Mouse (Mus musculus) forebrain, embryonic 15.5 days (tissue): ENCODE measurements around the gene Gm11939. TPM values are rescaled to one million over a fixed set of nuclear protein-coding genes. Genes with fewer than 3 reads are reported as not detected.

Experiments used
- ATAC-seq: fragments of 200-750 bp; cut with Nextera tagmentation; replicated peaks from 2 replicates; pipeline ENCODE4 v1.8.0; 2017; ENCODE audit warnings: mild to moderate bottlenecking, moderate TSS enrichment, moderate library complexity
- H3K27ac ChIP-seq: fragments of 300-500 bp; sonication (generic); replicated peaks from 2 replicates; pipeline ENCODE4 v1.5.1; 2015; ENCODE audit warnings: mild to moderate bottlenecking, inconsistent platforms
- H3K27me3 ChIP-seq: fragments of 300-500 bp; sonication (generic); 2 replicates; pipeline ENCODE4 v1.6.1; 2015; ENCODE audit warnings: inconsistent platforms
- H3K36me3 ChIP-seq: fragments of 300-500 bp; sonication (generic); 2 replicates; pipeline ENCODE4 v1.6.1; 2015; ENCODE audit warnings: mild to moderate bottlenecking, inconsistent platforms
- H3K4me1 ChIP-seq: fragments of 300-500 bp; sonication (generic); 2 replicates; pipeline ENCODE4 v1.6.1; 2015; ENCODE audit warnings: inconsistent platforms
- H3K4me2 ChIP-seq: fragments of 300-500 bp; sonication (generic); replicated peaks from 2 replicates; pipeline ENCODE4 v1.6.1; 2015; ENCODE audit warnings: mild to moderate bottlenecking, inconsistent platforms
- H3K4me3 ChIP-seq: fragments of 300-500 bp; sonication (generic); 2 replicates; pipeline ENCODE4 v1.5.1; 2015; ENCODE audit warnings: mild to moderate bottlenecking, inconsistent platforms
- H3K9ac ChIP-seq: fragments of 300-500 bp; sonication (generic); replicated peaks from 2 replicates; pipeline ENCODE4 v1.6.1; 2015; ENCODE audit warnings: mild to moderate bottlenecking, inconsistent platforms
- H3K9me3 ChIP-seq: fragments of 300-500 bp; sonication (generic); 2 replicates; pipeline ENCODE4 v1.6.1; 2016; ENCODE audit warnings: inconsistent platforms
- WGBS: fragments of 180-500 bp; shearing (Covaris S2); methylation state at CpG from one replicate; pipeline ENCODE4 v1.1.7; 2015; ENCODE audit warnings: mixed read lengths; 5-methylcytosine and 5-hydroxymethylcytosine counted together
- polyA plus RNA-seq: library from polyadenylated mRNA; unstranded; fragments of >200 nt; fragmentation: Nextera tagmentation; extraction: Ambion mirVana; gene quantifications from 2 replicates; pipeline ENCODE4 v1.2.1, GENCODE M21; 2015

Gm11939 gene
- polyA plus RNA-seq, 1 experiment from 2014 or later: not detected

- Histone ChIP-seq H3K36me3 (no peaks in the 10 kb centered on the region), H3K27me3 (no peaks in the 10 kb centered on the region), H3K9ac (no peak overlapping the region), H3K27ac (no peak overlapping the region), H3K9me3 (no peaks in the 10 kb centered on the region), H3K4me1 (no peaks in the 10 kb centered on the region), H3K4me3 (no peak overlapping the region), H3K4me2 (no peak overlapping the region)
- WGBS: 83% methylated on average over 3 of the region's 3 CpGs
- ATAC-seq: no peak
These were observed 1.1 kb downstream of the Gm11939 start for GRCm38 (mm10) chr11:99557976-99558745.

GRCm38 (mm10) chr11:99556753-99557152 is 2.5 kb downstream of the Gm11939 start, which contains the start of gene Krtap3-2:
TSS of gene Krtap3-2 (minus strand) at chr11:99556853.
- Histone ChIP-seq H3K36me3 (no peaks in the 10 kb centered on the region), H3K27me3 (no peaks in the 10 kb centered on the region), H3K9me3 (no peaks in the 10 kb centered on the region), H3K27ac (no peak within 1 kb of the TSS), H3K4me2 (no peak within 1 kb of the TSS), H3K9ac (no peak within 1 kb of the TSS), H3K4me3 (no peak within 1 kb of the TSS), H3K4me1 (no peaks in the 10 kb centered on the region)
- ATAC-seq: no peak
- WGBS: 96% methylated on average over 2 of the region's 2 CpGs

DNA sequence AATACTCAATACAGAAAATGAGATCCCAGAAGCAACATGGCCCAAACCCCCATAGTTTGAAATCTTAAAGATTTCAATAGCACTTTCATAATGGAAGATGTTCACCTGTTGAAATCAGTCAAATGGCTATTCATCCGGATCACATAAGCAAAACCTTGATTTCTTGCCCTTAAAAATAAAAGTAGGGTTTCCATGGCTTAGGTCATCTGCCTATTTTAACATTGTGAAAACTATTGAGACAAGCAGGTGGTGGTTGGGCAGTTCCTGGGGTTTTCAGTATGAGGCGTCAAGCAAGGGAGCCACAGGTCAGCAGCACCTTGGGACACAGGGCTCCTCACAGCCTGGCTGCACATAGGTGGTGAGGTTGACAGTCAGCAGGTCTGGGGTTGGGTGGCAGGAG is 3.1 kb downstream of the Gm11939 start:
- Histone ChIP-seq H3K27me3 (no peaks in the 10 kb centered on the region), H3K27ac (no peak overlapping the region), H3K4me3 (no peak overlapping the region), H3K9ac (no peak overlapping the region), H3K4me1 (no peaks in the 10 kb centered on the region), H3K4me2 (no peak overlapping the region), H3K9me3 (no peaks in the 10 kb centered on the region), H3K36me3 (no peaks in the 10 kb centered on the region)
- WGBS: 90% methylated on average over 2 of the region's 2 CpGs
- ATAC-seq: no peak

DNA sequence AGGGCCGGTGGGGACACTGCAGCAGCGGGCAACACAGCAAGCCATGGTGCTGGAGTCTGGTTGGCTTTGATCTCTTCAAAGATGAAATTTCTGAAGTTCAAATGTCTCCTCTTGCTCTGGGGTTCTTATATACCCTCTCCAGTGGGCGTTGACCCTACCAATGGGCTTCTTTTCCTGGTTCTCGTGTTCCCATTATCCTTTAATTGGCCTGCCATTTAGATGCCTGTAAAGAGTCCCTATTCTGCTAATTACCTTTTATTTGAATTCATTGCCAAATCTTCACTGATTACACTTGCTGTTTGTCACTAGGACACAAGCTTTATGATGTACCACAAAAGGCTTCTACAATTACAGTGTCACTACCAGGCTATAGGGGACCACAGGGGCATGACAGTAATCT is 8.5 kb downstream of the Gm11939 start, which contains the start of gene Krtap3-3:
Krtap3-3 (minus strand) TSS at position 101 of the 400 bp plus-strand sequence.
- H3K9me3 ChIP-seq: no peaks in the 10 kb centered on the region
- ATAC-seq: no peak
- H3K4me1 ChIP-seq: no peaks in the 10 kb centered on the region
- no peak within 1 kb of the TSS for H3K9ac ChIP-seq
- H3K4me3 ChIP-seq: no peak within 1 kb of the TSS
- H3K27me3 ChIP-seq: no peaks in the 10 kb centered on the region
- H3K36me3 ChIP-seq: no peaks in the 10 kb centered on the region
- H3K27ac ChIP-seq: no peak within 1 kb of the TSS
- H3K4me2 ChIP-seq: no peak within 1 kb of the TSS
- 49% methylated on average over 4 of the region's 4 CpGs for WGBS

DNA sequence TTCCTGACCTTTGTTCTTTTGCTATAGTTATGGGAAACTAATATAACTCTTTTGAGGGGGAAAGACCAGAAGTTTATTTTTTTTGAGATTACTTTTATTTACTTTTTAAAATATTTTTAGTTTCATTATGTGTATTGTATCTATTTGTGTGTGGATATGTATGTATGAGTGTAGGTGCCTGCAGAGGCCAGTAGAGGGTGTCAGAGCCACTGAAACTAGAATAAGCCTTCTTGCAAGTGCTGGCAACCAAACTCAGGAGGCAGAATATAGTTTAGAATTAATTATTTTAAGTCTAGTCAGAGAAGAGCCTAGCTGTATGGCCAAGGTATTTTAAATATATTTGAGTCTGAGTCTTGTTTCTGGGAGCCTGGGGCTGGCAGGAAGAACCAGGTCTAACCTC is 11.4 kb downstream of the Gm11939 start:
- Histone ChIP-seq H3K4me3 (no peak overlapping the region), H3K9ac (no peak overlapping the region), H3K36me3 (no peaks in the 10 kb centered on the region), H3K4me1 (no peaks in the 10 kb centered on the region), H3K4me2 (no peak overlapping the region), H3K27ac (no peak overlapping the region), H3K27me3 (no peaks in the 10 kb centered on the region), H3K9me3 (no peaks in the 10 kb centered on the region)
- no peak for ATAC-seq

DNA sequence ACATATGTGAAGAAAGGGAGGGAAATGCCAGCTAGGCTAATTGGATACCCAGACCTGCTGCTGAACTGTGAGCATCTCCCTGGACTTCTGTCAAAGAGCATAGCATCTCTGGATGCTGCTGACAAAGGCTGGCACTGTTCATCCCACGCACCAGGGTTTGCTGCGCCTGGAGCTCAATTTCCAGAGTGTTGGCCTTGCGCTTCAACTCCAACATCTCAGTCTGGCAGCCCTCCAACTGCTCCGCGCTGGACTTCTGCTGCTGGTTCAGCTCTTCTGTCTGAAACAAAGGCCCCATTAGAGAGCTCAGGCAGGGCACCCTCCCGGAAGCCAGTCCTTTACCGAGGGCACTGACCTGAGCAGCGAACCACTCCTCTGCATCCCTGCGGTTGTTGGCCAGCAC is 19.5 kb downstream of the Gm11939 start:
- Histone ChIP-seq H3K9ac (no peak overlapping the region), H3K36me3 (no peaks in the 10 kb centered on the region), H3K27ac (no peak overlapping the region), H3K4me3 (no peak overlapping the region), H3K4me2 (no peak overlapping the region), H3K4me1 (peaks cover 4% of the 10 kb centered on the region; the same call in 1 of the 2 replicates), H3K9me3 (no peaks in the 10 kb centered on the region), H3K27me3 (no peaks in the 10 kb centered on the region)
- 32% methylated on average over 9 of the region's 9 CpGs for WGBS
- ATAC-seq: no peak

DNA sequence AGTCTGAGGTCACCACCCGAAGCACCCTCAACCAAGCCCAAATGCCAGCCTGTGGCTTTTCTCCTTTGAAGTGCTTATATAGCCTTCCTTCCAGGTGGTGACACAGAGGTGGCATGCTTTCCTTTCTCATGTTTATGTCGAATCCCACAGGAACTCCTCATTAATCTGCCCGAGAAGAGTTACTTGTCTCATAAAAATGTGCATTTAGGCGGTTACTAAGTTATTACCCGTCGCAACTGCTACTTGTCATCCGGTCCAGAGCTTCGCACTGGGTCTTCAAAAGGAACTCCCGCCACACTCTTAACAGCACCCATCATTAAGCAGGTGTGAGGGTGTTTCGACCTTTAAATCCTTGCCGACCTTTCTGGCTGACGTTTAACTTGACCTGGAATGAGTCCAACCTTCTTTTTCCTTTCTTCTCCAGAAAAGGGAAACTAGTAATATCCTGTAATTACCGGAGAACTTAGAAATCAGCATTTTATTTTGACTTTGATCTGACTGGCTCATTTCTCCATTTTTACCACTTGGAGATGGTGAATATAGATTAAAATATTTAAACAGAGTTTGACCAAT is 37.9 kb downstream of the Gm11939 start, which contains the start of gene Krt39:
Krt39 (minus strand) TSS at position 51 of the 573 bp plus-strand sequence.
- no peak for ATAC-seq
- Histone ChIP-seq H3K27ac (no peak within 1 kb of the TSS), H3K4me3 (no peak within 1 kb of the TSS), H3K4me1 (no peaks in the 10 kb centered on the region), H3K27me3 (no peaks in the 10 kb centered on the region), H3K9ac (no peak within 1 kb of the TSS), H3K36me3 (no peaks in the 10 kb centered on the region), H3K4me2 (no peak within 1 kb of the TSS), H3K9me3 (no peaks in the 10 kb centered on the region)
- 87% methylated on average over 13 of the region's 13 CpGs for WGBS

- no peak overlapping the region for H3K4me2 ChIP-seq
- H3K27ac ChIP-seq: no peak overlapping the region
- H3K9me3 ChIP-seq: no peaks in the 10 kb centered on the region
- H3K4me1 ChIP-seq: no peaks in the 10 kb centered on the region
- no peaks in the 10 kb centered on the region for H3K36me3 ChIP-seq
- 89% methylated on average over 8 of the region's 8 CpGs for WGBS
- no peak overlapping the region for H3K9ac ChIP-seq
- H3K4me3 ChIP-seq: no peak overlapping the region
- ATAC-seq: no peak
- no peaks in the 10 kb centered on the region for H3K27me3 ChIP-seq
These were observed 45.2 kb downstream of the Gm11939 start for GRCm38 (mm10) chr11:99514098-99514497.

Other genes with a start within 250 kb of the Gm11939 start
- 0.08 and 0.09 TPM in 2 replicates for gene Krt25, start 236.5 kb downstream of the Gm11939 start, polyA plus RNA-seq
- gene Krt26, start 221.5 kb downstream of the Gm11939 start, polyA plus RNA-seq: not detected in 2 replicates
- not detected in 2 replicates for gene Krt27, start 208.4 kb downstream of the Gm11939 start, polyA plus RNA-seq
- 0.14 and 0.33 TPM in 2 replicates for gene Krt28, start 184.6 kb downstream of the Gm11939 start, polyA plus RNA-seq
- gene Krt10, start 170.1 kb downstream of the Gm11939 start, polyA plus RNA-seq: 31.6 and 36.1 TPM in 2 replicates
- gene Krt12, start 137.2 kb downstream of the Gm11939 start, polyA plus RNA-seq: 0.22 and 0.23 TPM in 2 replicates
- gene Krt20, start 121.3 kb downstream of the Gm11939 start, polyA plus RNA-seq: not detected in 2 replicates
- gene Krt23, start 66.3 kb downstream of the Gm11939 start, polyA plus RNA-seq: 0.10 TPM in 1 of 2 replicates, not detected in the other
- not detected in 2 replicates for gene Krt39, start 38.1 kb downstream of the Gm11939 start, polyA plus RNA-seq
- gene Krt40, start 16.3 kb downstream of the Gm11939 start, polyA plus RNA-seq: not detected in 2 replicates
- gene Krtap3-3, start 8.6 kb downstream of the Gm11939 start, polyA plus RNA-seq: not detected in 2 replicates
- not detected in 2 replicates for gene Krtap3-2, start 2.6 kb downstream of the Gm11939 start, polyA plus RNA-seq
- gene Krtap3-1, start 7.2 kb upstream of the Gm11939 start, polyA plus RNA-seq: not detected in 2 replicates
- not detected in 2 replicates for gene Krtap1-5, start 21.6 kb upstream of the Gm11939 start, polyA plus RNA-seq
- gene Krtap1-4, start 24.2 kb upstream of the Gm11939 start, polyA plus RNA-seq: not detected in 2 replicates
- gene Krtap1-3, start 31.9 kb upstream of the Gm11939 start, polyA plus RNA-seq: not detected in 2 replicates
- gene Krtap9-3, start 38.6 kb upstream of the Gm11939 start, polyA plus RNA-seq: not detected in 2 replicates
- gene Gm11938, start 43.8 kb upstream of the Gm11939 start, polyA plus RNA-seq: not detected in 2 replicates
- gene Gm11937, start 50.7 kb upstream of the Gm11939 start, polyA plus RNA-seq: not detected in 2 replicates
- gene Krtap2-4, start 55.4 kb upstream of the Gm11939 start, polyA plus RNA-seq: not detected in 2 replicates
- gene Gm11562, start 61.0 kb upstream of the Gm11939 start, polyA plus RNA-seq: not detected in 2 replicates
- not detected in 2 replicates for gene Krtap4-1, start 68.8 kb upstream of the Gm11939 start, polyA plus RNA-seq
- not detected in 2 replicates for gene Krtap4-2, start 75.6 kb upstream of the Gm11939 start, polyA plus RNA-seq
- not detected in 2 replicates for gene Krtap4-7, start 84.6 kb upstream of the Gm11939 start, polyA plus RNA-seq
- not detected in 2 replicates for gene Gm11555, start 90.8 kb upstream of the Gm11939 start, polyA plus RNA-seq
- gene Gm11563, start 99.5 kb upstream of the Gm11939 start, polyA plus RNA-seq: not detected in 2 replicates
- gene Krtap4-6, start 106.5 kb upstream of the Gm11939 start, polyA plus RNA-seq: not detected in 2 replicates
- gene Gm14190, start 131.3 kb upstream of the Gm11939 start, polyA plus RNA-seq: not detected in 2 replicates
- not detected in 2 replicates for gene Gm14180, start 174.8 kb upstream of the Gm11939 start, polyA plus RNA-seq
- not detected in 2 replicates for gene Gm11595, start 213.4 kb upstream of the Gm11939 start, polyA plus RNA-seq
- gene Krtap4-8, start 221.2 kb upstream of the Gm11939 start, polyA plus RNA-seq: not detected in 2 replicates
- gene Krtap4-9, start 225.7 kb upstream of the Gm11939 start, polyA plus RNA-seq: not detected in 2 replicates
- gene Gm11596, start 234.0 kb upstream of the Gm11939 start, polyA plus RNA-seq: not detected in 2 replicates
- gene Gm11569, start 239.5 kb upstream of the Gm11939 start, polyA plus RNA-seq: not detected in 2 replicates
- not detected in 2 replicates for gene Gm11554, start 245.0 kb upstream of the Gm11939 start, polyA plus RNA-seq